Mouse (Mus musculus): ENCODE data around the gene Fgfr2.

DNA sequence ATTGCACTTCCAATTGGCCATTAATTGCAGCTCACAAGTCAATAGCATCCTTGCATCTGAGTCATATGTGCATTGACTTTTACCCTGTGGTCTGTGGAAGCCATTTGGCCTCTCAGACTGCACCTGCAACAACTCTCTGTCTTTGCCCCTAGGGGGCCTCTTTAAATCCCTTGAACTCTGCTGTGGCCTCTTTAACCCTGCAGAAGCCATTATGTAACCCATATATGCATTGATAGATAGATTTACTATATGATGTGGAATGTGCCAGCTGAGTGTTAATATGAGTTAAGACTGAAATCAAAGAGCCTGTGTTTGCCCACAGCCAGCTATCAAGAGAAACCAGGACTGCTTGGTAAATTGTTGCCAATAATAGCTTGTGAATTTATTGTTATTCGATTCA, 924.3 kb downstream of the Fgfr2 start:
- TF ChIP-seq POLR2A (IDR thresholded peaks at IDR 0.05; ENCODE audit: low read depth, low read length) (no peak), CTCF (IDR thresholded peaks at IDR 0.05; ENCODE audit: extremely low read depth, insufficient read length, insufficient replicate concordance, low read depth, low read length) (no peak)

All from small intestine, adult 2 months (tissue).